Mouse (Mus musculus): ENCODE data around the gene Parn. TPM values are rescaled to one million over a fixed set of nuclear protein-coding genes. Genes with fewer than 3 reads are reported as not detected.

The Parn gene
- total and polyA plus RNA-seq, 2 experiments from 2014 or later: 17.2 to 38.1 TPM

DNA sequence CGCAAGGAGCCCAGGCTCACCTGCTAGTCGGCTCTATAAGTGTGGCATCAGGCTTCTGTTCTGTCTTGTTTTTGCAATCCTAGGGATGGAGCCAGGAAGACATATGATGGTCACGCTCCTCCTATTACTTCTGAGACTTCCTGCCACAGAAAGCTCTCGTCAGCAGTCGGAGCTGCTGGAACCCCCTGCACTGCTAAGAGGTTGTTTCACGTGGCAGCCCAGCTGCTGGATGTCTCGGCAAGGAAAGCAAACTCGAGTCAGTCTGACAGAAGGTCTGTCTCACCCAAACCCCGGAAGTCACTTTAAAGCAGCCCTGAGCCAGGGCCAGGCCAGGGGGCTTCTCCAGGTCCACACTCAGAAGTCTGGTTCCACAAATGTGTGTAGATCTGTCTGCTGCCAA, 82.7 kb downstream of the Parn start:
- Histone ChIP-seq H3K4me3 (ENCODE audit: low read depth, low read length) (no peak overlapping the region), H3K4me1 (ENCODE audit: insufficient read depth) (no peaks in the 10 kb centered on the region), H3K36me3 (ENCODE audit: insufficient read depth) (no peaks in the 10 kb centered on the region), H3K27me3 (ENCODE audit: insufficient read depth, low read length) (no peaks in the 10 kb centered on the region), H3K4me2 (ENCODE audit: low read depth) (no peak overlapping the region), H3K27ac (ENCODE audit: low read depth, low read length) (no peak overlapping the region), H3K9ac (no peak overlapping the region), H3K9me3 (ENCODE audit: low read length) (no peaks in the 10 kb centered on the region)
- ATAC-seq: no peak
- no peak for TF ChIP-seq CTCF (IDR thresholded peaks at IDR 0.05; ENCODE audit: low read depth)
- DNase-seq: no peak
- WGBS: 78% methylated on average over 9 of the region's 9 CpGs

DNA sequence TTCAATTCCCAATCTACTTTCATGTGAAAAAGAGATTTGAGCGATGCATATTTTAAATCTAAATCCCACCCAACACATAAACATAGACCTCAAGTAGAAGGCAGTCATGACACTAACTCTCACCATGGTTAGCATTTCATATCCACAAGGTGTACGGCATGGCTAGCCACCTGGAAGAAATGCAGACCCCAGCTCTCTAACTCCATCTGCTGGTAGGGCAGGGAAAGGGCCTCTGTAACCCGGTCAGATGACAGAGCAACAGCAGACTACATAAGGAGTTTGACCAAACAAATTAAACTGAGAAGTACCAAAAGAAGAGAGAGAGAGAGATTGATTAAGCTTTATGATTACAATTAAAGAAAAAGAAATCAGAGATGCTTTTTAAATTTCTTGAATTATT, 87.2 kb downstream of the Parn start:
- Histone ChIP-seq H3K4me1 (ENCODE audit: insufficient read depth) (no peaks in the 10 kb centered on the region), H3K9me3 (ENCODE audit: low read length) (no peaks in the 10 kb centered on the region), H3K9ac (no peak overlapping the region), H3K27me3 (ENCODE audit: insufficient read depth, low read length) (no peaks in the 10 kb centered on the region), H3K4me3 (ENCODE audit: low read depth, low read length) (no peak overlapping the region), H3K4me2 (ENCODE audit: low read depth) (no peak overlapping the region), H3K36me3 (ENCODE audit: insufficient read depth) (no peaks in the 10 kb centered on the region), H3K27ac (ENCODE audit: low read depth, low read length) (no peak overlapping the region)
- WGBS: 96% methylated on average over 3 of the region's 3 CpGs
- ATAC-seq: no peak
- no peak for DNase-seq
- peak; percentile 28 for TF ChIP-seq CTCF (IDR thresholded peaks at IDR 0.05; ENCODE audit: low read depth)

GRCm38 (mm10) chr16:13580016-13580415, 88.0 kb downstream of the Parn start:
- no peaks in the 10 kb centered on the region for H3K36me3 ChIP-seq (ENCODE audit: insufficient read depth)
- no peak for TF ChIP-seq CTCF (IDR thresholded peaks at IDR 0.05; ENCODE audit: low read depth)
- no peak overlapping the region for H3K9ac ChIP-seq
- H3K4me1 ChIP-seq (ENCODE audit: insufficient read depth): no peaks in the 10 kb centered on the region
- H3K4me3 ChIP-seq (ENCODE audit: low read depth, low read length): no peak overlapping the region
- H3K27me3 ChIP-seq (ENCODE audit: insufficient read depth, low read length): no peaks in the 10 kb centered on the region
- 80% methylated on average over 1 of the region's 1 CpGs for WGBS
- ATAC-seq: no peak
- H3K4me2 ChIP-seq (ENCODE audit: low read depth): no peak overlapping the region
- no peaks in the 10 kb centered on the region for H3K9me3 ChIP-seq (ENCODE audit: low read length)
- no peak overlapping the region for H3K27ac ChIP-seq (ENCODE audit: low read depth, low read length)
- DNase-seq: no peak

- whole genome bisulfite sequencing: 82% methylated on average over 4 of the region's 4 CpGs
These were observed 92.7 kb downstream of the Parn start for GRCm38 (mm10) chr16:13575306-13575705.

GRCm38 (mm10) chr16:13568280-13568679, 99.7 kb downstream of the Parn start:
- ATAC-seq (no peak), DNase-seq (no peak)
- no peaks in the 10 kb centered on the region for H3K9me3 ChIP-seq (ENCODE audit: low read length)
- H3K9ac ChIP-seq: no peak overlapping the region
- 96% methylated on average over 2 of the region's 2 CpGs for WGBS
- H3K27ac ChIP-seq (ENCODE audit: low read depth, low read length): no peak overlapping the region
- H3K27me3 ChIP-seq (ENCODE audit: insufficient read depth, low read length): no peaks in the 10 kb centered on the region
- H3K4me3 ChIP-seq (ENCODE audit: low read depth, low read length): no peak overlapping the region
- no peak for TF ChIP-seq CTCF (IDR thresholded peaks at IDR 0.05; ENCODE audit: low read depth)
- no peaks in the 10 kb centered on the region for H3K36me3 ChIP-seq (ENCODE audit: insufficient read depth)
- no peak overlapping the region for H3K4me2 ChIP-seq (ENCODE audit: low read depth)
- no peaks in the 10 kb centered on the region for H3K4me1 ChIP-seq (ENCODE audit: insufficient read depth)

More at GRCm38 (mm10) chr16:13575306-13575705, 92.7 kb downstream of the Parn start:
- no peak for TF ChIP-seq CTCF (IDR thresholded peaks at IDR 0.05; ENCODE audit: low read depth)
- H3K36me3 ChIP-seq (ENCODE audit: insufficient read depth): no peaks in the 10 kb centered on the region
- H3K9ac ChIP-seq: no peak overlapping the region
- DNase-seq (no peak), ATAC-seq (no peak)
- H3K27me3 ChIP-seq (ENCODE audit: insufficient read depth, low read length): no peaks in the 10 kb centered on the region
- H3K4me3 ChIP-seq (ENCODE audit: low read depth, low read length): no peak overlapping the region
- no peaks in the 10 kb centered on the region for H3K9me3 ChIP-seq (ENCODE audit: low read length)
- H3K27ac ChIP-seq (ENCODE audit: low read depth, low read length): no peak overlapping the region
- H3K4me1 ChIP-seq (ENCODE audit: insufficient read depth): no peaks in the 10 kb centered on the region
- H3K4me2 ChIP-seq (ENCODE audit: low read depth): no peak overlapping the region

- H3K36me3 ChIP-seq (ENCODE audit: insufficient read depth): no peaks in the 10 kb centered on the region
- no peaks in the 10 kb centered on the region for H3K27me3 ChIP-seq (ENCODE audit: insufficient read depth, low read length)
- no peak for ATAC-seq
- no peak overlapping the region for H3K9ac ChIP-seq
- no peaks in the 10 kb centered on the region for H3K9me3 ChIP-seq (ENCODE audit: low read length)
- 95% methylated on average over 1 of the region's 1 CpGs for WGBS
- DNase-seq: no peak
- no peak overlapping the region for H3K4me3 ChIP-seq (ENCODE audit: low read depth, low read length)
- no peaks in the 10 kb centered on the region for H3K4me1 ChIP-seq (ENCODE audit: insufficient read depth)
- no peak overlapping the region for H3K4me2 ChIP-seq (ENCODE audit: low read depth)
- TF ChIP-seq CTCF (IDR thresholded peaks at IDR 0.05; ENCODE audit: low read depth): no peak
- no peak overlapping the region for H3K27ac ChIP-seq (ENCODE audit: low read depth, low read length)
These were observed 100.4 kb downstream of the Parn start for GRCm38 (mm10) chr16:13567614-13568013.

DNA sequence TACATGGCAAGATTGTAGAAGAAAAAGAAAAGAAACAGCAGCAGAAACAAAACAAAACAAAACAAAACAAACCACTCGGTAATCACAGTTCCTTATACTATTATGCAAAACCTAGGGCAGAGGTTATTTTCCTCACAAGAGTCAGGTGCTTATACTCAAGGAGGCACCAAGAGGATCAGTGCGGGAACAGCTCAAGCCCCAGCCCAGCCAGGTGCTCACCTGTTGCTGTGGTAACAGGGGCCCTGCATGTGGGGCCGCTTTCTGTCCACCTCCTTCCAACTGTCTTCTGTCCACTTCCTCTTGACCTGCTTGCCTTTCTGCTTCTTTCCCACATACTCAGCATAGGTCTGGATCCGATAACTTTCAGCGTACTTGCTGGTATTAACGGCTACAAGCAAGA, 101.6 kb downstream of the Parn start:
- Histone ChIP-seq H3K36me3 (ENCODE audit: insufficient read depth) (no peaks in the 10 kb centered on the region), H3K9me3 (ENCODE audit: low read length) (no peaks in the 10 kb centered on the region), H3K27me3 (ENCODE audit: insufficient read depth, low read length) (no peaks in the 10 kb centered on the region), H3K9ac (no peak overlapping the region), H3K4me1 (ENCODE audit: insufficient read depth) (no peaks in the 10 kb centered on the region), H3K4me3 (ENCODE audit: low read depth, low read length) (no peak overlapping the region), H3K27ac (ENCODE audit: low read depth, low read length) (no peak overlapping the region), H3K4me2 (ENCODE audit: low read depth) (no peak overlapping the region)
- DNase-seq (no peak), ATAC-seq (no peak)
- 79% methylated on average over 6 of the region's 6 CpGs for WGBS
- TF ChIP-seq CTCF (IDR thresholded peaks at IDR 0.05; ENCODE audit: low read depth): no peak

DNA sequence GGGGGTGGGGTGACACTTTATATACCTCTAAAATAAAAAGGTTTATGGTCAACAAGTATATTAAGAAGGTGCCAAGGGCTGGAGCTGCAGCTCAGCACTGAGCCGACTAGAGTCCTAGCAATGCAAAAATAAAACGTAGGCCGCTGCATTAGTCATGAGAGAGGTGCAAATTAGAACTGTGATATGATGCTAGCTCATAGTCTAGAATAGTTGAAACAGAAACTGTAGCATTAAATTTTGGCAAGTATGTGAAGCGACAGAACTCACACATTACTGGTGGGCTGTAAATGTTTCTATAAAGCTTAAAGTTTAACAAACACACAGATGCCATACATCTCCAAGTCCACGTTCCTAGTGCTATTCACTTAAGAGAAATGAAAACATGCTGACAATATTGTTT, 102.7 kb downstream of the Parn start:
- WGBS: 72% methylated on average over 5 of the region's 5 CpGs

More for the DNA sequence above, 102.7 kb downstream of the Parn start:
- Histone ChIP-seq H3K9ac (no peak overlapping the region), H3K27me3 (ENCODE audit: insufficient read depth, low read length) (no peaks in the 10 kb centered on the region), H3K27ac (ENCODE audit: low read depth, low read length) (no peak overlapping the region), H3K4me2 (ENCODE audit: low read depth) (no peak overlapping the region), H3K9me3 (ENCODE audit: low read length) (no peaks in the 10 kb centered on the region), H3K4me3 (ENCODE audit: low read depth, low read length) (no peak overlapping the region), H3K36me3 (ENCODE audit: insufficient read depth) (no peaks in the 10 kb centered on the region), H3K4me1 (ENCODE audit: insufficient read depth) (no peaks in the 10 kb centered on the region)
- DNase-seq (peak; percentile 23), ATAC-seq (peak; percentile 47)
- TF ChIP-seq CTCF (IDR thresholded peaks at IDR 0.05; ENCODE audit: low read depth): no peak
